Mouse (Mus musculus) limb, embryonic 15.5 days (tissue): ENCODE results near the gene Arl14ep. TPM values are rescaled to one million over a fixed set of nuclear protein-coding genes. Genes with fewer than 3 reads are reported as not detected.

ENCODE experiments used
- ATAC-seq: fragments of 200-750 bp; cut with Nextera tagmentation; 2 replicates; pipeline ENCODE4 v1.8.0; 2017; ENCODE audit warnings: low read depth, moderate TSS enrichment; ENCODE audit not compliant: insufficient number of reproducible peaks, low FRiP score, low TSS enrichment
- H3K27ac ChIP-seq: fragments of 300-500 bp; sonication (generic); 2 replicates; pipeline ENCODE4 v1.5.1; 2015; ENCODE audit warnings: moderate library complexity, mild to moderate bottlenecking, inconsistent platforms
- H3K27me3 ChIP-seq: fragments of 300-500 bp; sonication (generic); 2 replicates; pipeline ENCODE4 v1.6.1; 2015; ENCODE audit warnings: inconsistent platforms
- H3K36me3 ChIP-seq: fragments of 300-500 bp; sonication (generic); 2 replicates; pipeline ENCODE4 v1.6.1; 2015; ENCODE audit warnings: inconsistent platforms
- H3K4me1 ChIP-seq: fragments of 300-500 bp; sonication (generic); 2 replicates; pipeline ENCODE4 v1.6.1; 2015; ENCODE audit warnings: inconsistent platforms
- H3K4me2 ChIP-seq: fragments of 300-500 bp; sonication (generic); 2 replicates; pipeline ENCODE4 v1.6.1; 2015; ENCODE audit warnings: mild to moderate bottlenecking, inconsistent platforms
- H3K4me3 ChIP-seq: fragments of 300-500 bp; sonication (generic); 2 replicates; pipeline ENCODE4 v1.5.1; 2015; ENCODE audit warnings: mild to moderate bottlenecking, inconsistent platforms
- H3K9ac ChIP-seq: fragments of 300-500 bp; sonication (generic); 2 replicates; pipeline ENCODE4 v1.6.1; 2015; ENCODE audit warnings: inconsistent platforms
- H3K9me3 ChIP-seq: fragments of 300-500 bp; sonication (generic); 2 replicates; pipeline ENCODE4 v1.6.1; 2016; ENCODE audit warnings: inconsistent platforms
- WGBS: fragments of 180-500 bp; shearing (Covaris S2); methylation state at CpG from one replicate; pipeline ENCODE4 v1.1.7; 2015; 5-methylcytosine and 5-hydroxymethylcytosine counted together
- polyA plus RNA-seq: library from polyadenylated mRNA; unstranded; fragments of >200 nt; fragmentation: Nextera tagmentation; extraction: Ambion mirVana; gene quantifications from 2 replicates; pipeline ENCODE4 v1.2.1, GENCODE M21; 2015

Gene Arl14ep
- polyA plus RNA-seq, 1 experiment from 2014 or later: 50.6 TPM

DNA sequence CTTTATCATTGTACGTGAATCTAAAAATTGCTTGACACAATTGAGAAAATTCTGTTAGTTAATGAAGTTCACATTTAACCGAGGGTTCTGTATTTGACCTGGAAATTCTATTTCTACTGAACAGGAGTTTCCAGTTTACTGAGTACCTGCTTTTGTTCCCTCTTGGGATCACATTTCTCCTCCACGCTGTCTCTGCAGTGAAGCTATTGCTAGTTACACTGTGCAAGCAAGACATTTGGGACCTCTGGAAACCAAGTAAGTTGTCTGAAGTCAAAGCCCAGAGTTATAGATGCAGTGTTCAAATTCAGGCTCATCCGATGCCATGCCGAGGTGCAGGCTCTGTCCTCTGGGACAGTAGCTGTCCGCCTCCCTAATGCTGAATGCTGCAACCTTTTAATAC is 19.2 kb downstream of the Arl14ep start:
- Histone ChIP-seq H3K36me3 (no peaks in the 10 kb centered on the region), H3K4me3 (no peak overlapping the region), H3K4me2 (no peak overlapping the region), H3K27me3 (no peaks in the 10 kb centered on the region), H3K4me1 (peaks cover 5% of the 10 kb centered on the region; the same call in 1 of the 2 replicates), H3K9me3 (no peaks in the 10 kb centered on the region), H3K9ac (no peak overlapping the region), H3K27ac (no peak overlapping the region)
- no peak for ATAC-seq
- WGBS: 62% methylated on average over 6 of the region's 6 CpGs

DNA sequence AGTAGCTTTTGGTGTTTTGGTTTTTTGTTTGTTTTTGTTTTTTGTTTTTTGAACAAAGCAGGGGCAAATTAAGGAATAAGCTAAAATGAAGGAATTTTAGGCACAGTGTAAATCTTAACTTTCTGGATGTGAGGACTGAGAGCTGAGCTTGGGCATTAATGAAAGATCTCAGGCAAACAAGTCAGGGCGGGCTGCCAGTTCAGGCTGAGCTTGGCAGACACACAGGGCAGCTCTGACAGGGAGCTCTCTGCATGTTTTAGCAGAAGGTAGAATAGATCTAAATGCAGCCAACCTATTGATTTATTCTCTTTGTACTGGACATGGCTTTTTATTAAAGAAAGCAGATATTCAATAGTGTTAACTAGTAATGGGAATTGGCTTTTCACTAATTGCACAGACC is 31.8 kb downstream of the Arl14ep start:
- no peak overlapping the region for H3K9ac ChIP-seq
- no peaks in the 10 kb centered on the region for H3K27me3 ChIP-seq
- WGBS: 63% methylated on average over 1 of the region's 1 CpGs
- H3K4me3 ChIP-seq: no peak overlapping the region
- H3K36me3 ChIP-seq: no peaks in the 10 kb centered on the region
- no peak for ATAC-seq
- H3K4me2 ChIP-seq: no peak overlapping the region
- H3K27ac ChIP-seq: no peak overlapping the region
- no peaks in the 10 kb centered on the region for H3K4me1 ChIP-seq
- no peaks in the 10 kb centered on the region for H3K9me3 ChIP-seq

DNA sequence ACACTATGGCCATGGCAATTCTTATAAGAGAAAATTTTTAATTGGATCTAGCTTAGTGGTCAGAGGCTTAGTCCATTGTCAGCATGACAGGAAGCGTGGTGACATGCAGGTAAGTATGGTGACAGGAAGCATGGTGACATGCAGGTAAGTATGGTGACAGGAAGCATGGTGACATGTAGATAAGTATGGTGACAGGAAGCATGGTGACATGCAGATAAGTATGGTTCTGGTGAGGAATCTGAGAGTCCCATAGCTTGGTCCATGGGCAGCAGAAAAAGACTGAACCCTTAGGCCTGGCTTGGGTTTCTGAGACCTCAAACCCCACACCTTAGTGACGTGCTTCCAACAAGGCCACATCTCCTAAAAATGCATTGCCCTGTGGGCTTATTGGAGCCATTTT is 38.5 kb downstream of the Arl14ep start:
- Histone ChIP-seq H3K9me3 (no peaks in the 10 kb centered on the region), H3K27ac (no peak overlapping the region), H3K9ac (no peak overlapping the region), H3K36me3 (no peaks in the 10 kb centered on the region), H3K27me3 (no peaks in the 10 kb centered on the region), H3K4me3 (no peak overlapping the region), H3K4me2 (no peak overlapping the region), H3K4me1 (no peaks in the 10 kb centered on the region)
- ATAC-seq: no peak
- WGBS: 88% methylated on average over 2 of the region's 2 CpGs

DNA sequence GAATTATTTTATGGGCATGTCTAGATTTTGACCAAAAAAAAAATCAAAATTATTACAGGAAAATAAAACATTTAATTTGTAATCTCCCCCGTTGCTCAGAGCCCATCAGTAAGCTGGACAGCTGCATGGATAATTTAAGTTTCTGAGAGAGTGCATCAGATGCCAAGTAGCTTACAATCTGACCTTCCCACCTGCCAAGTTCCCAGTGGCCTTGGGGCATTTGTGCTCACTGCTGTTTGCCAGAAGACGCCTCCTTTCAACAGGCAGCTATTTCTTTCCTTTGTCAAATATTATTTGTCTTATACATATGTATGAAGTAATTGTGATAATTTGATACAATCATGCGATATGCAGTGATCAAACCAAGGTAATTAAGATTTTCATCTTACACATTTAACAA is 44.3 kb downstream of the Arl14ep start:
- Histone ChIP-seq H3K4me1 (no peaks in the 10 kb centered on the region), H3K4me3 (no peak overlapping the region), H3K27me3 (no peaks in the 10 kb centered on the region), H3K4me2 (no peak overlapping the region), H3K9ac (no peak overlapping the region), H3K9me3 (no peaks in the 10 kb centered on the region), H3K27ac (no peak overlapping the region), H3K36me3 (no peaks in the 10 kb centered on the region)
- 59% methylated on average over 3 of the region's 3 CpGs for WGBS
- ATAC-seq: no peak

Other genes starting within 250 kb of the Arl14ep start
- gene Fshb, start 85.2 kb upstream of the Arl14ep start, polyA plus RNA-seq: not detected in 2 replicates